Mouse (Mus musculus): ENCODE data around the gene Fam126a.
A peak's percentile ranks its signal among the peaks of the same experiment; 100 is the strongest.

Fam126a gene

DNA sequence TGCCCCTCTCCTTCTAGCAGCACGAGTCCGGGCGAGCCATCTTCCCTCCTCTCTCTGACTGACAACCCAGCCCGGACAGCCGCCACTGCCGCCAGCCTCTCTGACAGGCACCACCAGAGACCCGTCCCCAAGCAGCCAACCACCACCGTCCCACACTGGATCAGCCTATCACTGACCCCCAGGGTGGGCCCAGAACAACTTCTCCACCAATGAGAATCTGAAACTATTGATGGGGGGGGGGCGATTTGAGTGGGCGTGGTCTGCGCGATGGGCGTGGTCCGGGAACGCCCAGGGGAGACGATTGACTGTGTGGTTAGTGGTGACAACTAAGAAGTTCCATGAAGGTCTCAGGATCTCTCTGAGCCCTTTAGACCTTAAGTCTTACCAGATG, at the start of gene Fam126a:
Fam126a (minus strand) TSS at position 112 of the 391 bp plus-strand sequence.
- DNase-seq (ENCODE audit: low spot score): peak; percentile 99

DNA sequence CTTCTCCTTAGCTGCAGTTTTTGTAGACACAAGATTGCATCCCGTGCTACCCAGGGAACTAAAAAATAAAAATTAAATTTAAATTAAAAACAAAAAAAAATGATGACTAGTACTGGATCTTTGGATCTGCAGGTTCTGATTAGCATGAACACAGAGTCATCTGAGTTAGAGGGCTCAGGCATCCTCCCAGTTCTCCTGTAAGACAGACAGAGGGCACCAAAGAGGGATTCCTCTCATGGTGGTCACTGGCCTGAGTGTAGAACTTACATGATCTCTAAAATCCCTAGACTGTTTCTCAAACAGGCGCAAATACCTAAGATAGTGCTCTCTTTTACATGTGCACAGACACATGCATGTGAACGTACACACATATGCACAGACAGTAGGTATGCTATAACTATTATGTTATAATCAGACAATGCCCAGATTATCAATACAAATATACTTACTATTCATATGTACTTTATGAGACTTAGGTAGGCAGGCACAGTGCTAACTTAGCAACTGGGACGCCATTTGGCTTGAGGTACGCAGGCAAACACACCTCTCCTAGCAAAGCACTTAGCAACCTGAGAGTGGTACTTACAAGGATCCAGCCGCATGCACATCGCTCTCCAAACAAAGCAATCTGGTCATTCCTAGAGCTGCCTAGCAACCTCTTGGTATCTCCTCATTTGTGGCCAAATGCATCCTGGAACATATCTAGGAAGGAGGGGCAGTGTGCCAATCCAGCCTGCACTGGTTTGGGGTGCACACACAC, 48.1 kb upstream of the Fam126a start:
- peak; percentile 7 for DNase-seq (ENCODE audit: low spot score)

DNA sequence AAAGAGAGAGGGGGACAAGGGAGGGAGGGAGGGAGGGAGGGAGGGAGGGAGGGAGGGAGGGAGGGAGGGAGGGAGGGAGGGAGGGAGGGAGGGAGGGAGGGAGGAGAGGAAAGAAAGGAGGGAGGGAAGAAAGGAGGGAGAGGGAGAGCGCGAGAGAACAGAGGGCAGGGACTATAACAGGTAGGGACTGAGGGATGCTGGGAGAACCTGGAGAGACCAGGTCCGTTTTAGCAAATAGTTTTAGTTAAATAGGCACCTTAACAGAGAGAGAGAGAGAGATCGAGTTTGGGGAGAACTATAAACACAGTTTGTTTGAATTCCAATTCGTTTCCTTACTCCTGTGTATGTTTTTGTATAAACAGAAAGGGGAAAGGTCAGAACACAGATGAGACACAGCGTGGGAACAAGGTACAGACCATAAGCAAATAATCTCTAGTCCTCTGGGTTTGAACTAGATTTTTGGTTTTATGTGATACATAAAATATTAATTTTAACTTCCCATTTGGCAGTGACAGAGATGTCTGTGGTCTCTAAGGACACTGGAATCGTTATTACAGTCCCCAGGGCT, 47.3 kb upstream of the Fam126a start:
- no peak for DNase-seq (ENCODE audit: low spot score)

DNA sequence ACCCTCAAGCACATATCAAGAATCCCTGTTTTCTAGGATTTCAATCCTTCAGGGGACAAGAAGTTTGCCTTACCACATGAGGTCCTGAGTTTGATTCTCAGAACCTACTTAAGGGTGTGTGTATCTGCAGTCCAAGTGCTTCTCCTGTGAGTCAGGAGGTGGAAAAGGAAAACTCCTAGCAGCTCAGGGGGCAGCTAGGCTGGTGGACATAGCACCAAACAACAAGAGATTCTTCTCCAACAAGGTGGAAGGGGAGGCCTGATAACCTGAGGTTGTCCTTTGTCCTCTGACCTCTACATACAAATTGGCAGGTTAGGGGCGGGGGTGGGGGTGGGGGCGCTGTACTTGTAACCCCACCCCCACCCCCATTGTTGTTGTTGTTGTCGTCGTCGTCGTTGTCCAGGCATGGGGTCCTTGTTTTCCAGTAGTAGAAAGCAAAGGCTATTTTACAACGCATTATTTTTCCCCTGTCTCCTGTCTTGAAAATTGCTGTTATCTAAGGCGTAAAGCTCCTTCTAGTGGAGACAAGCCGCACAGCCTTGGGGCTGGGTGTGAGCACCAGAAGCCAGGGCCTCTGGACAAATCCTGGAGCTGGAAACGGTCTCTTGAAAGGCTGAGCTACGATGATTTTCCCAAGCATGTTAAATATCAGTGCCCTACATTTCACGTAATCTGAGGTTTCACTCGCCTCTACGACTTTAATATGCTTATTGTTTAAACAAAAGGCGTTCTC, 46.7 kb upstream of the Fam126a start:
- DNase-seq (ENCODE audit: low spot score): peak; percentile 75

DNA sequence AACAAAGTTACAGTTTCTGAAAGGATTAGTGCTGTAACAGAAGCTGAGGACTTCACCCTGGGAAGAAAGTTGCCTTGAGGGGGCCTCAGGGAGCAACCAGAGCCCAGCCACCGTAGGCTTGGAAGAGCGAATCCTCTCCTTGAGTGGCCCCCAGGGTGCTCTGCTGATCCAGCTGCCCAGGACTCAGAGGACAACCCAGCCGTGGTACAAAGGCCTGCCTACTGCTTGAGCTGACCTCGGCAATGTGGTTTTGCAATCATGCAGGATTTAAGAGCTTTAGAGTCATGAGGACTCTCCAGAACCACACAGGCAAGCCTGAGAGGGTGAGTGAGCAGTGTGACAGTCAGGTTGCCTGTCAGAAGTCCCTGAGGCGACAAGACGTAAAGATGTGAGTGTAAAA, 41.5 kb upstream of the Fam126a start:
- peak; percentile 28 for DNase-seq (ENCODE audit: low spot score)

DNA sequence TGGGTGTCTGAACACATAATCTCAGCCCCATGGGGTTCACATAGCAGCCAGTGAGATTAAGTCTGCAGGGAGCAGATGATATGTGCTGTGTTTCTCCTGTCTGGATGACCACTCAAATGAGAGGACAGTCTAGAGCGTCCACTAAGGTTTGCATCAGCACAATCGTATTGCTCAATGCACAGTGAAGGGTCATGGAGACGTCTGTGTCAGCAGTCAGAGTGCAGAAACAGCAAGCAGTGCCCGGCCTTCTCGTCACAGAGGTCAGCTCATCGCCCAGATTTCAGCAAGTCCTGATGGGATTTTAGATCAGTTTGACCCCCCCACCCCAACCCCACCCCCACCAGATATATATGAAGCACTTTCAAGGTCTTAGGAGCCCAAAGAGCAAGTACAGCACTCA, 38.5 kb upstream of the Fam126a start:
- peak; percentile 80 for DNase-seq (ENCODE audit: low spot score)

DNA sequence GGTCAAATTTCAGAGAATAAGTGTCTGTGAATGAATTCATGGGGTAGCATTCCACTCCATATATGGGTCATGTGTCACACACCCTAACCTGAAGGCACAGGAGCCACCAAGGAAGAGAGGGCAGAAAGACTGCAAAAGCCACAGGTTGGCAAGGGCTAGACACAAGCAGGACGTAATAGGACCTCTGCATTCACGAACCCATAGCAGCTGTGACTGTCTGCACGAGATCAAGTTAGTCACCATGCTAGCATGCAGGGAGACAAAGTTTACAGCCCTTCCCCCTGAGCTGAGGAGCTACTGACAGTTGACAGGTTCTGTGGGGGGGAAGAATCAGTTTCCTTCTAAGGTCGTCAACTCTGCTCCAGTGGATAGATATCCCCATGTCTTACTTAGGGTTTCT, 33.1 kb upstream of the Fam126a start:
- no peak for DNase-seq (ENCODE audit: low spot score)

DNA sequence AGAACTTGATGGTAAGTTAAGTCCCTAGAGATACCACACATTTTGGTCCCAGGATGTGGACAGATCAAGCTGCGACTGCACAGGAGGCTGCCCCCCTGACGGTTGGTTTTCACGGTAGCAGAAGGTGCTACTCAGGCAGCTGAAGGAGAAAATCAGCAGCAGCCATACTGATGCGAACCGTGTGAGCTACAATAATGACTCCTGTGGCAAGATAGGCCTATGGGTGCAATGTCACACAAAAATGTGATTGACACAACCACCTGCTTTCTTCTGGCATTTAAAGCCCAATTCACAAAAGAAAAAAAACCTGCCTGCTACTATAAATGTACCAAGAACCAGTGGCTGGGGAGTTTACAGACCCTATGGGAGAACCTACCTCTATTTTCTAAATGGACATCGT, 32.5 kb upstream of the Fam126a start:
- no peak for DNase-seq (ENCODE audit: low spot score)

DNA sequence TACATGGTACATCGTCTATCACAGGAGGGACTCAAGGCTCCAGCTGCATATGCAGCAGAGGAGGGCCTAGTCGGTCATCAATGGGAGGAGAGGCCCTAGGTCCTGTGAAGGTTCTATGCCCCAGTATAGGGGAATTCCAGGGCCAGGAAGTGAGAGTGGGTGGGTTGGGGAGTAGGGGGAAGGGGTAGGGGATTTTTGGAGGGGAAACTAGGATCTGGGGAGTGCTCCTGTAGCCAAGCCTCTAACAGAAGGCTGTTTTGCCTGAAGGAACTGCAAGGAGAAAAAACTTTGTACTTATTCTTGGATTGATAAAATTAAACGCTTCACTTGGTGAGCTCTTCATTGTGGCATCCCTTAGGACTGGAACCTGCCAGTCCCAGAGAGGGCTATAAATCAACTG, 30.5 kb upstream of the Fam126a start:
- no peak for DNase-seq (ENCODE audit: low spot score)

DNA sequence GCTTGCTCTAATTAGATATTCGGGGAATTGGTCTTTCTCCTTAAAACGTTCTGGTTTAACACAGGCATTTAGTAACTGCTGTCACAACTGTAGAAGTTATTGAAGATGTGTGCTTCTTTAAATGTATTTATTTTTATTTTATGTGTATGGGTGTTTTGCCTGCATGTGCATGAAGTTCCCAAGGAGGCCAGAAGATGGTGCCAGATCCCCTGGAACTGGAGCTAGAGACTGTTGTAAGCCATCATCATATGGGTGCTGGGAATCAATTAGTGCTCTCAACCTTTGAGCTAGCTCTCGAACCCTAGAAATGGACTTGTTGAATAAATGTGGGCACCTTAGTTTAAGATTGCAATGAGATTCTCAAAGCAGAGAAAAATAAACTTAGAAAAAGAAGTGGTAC, 27.1 kb upstream of the Fam126a start:
- no peak for DNase-seq (ENCODE audit: low spot score)

DNA sequence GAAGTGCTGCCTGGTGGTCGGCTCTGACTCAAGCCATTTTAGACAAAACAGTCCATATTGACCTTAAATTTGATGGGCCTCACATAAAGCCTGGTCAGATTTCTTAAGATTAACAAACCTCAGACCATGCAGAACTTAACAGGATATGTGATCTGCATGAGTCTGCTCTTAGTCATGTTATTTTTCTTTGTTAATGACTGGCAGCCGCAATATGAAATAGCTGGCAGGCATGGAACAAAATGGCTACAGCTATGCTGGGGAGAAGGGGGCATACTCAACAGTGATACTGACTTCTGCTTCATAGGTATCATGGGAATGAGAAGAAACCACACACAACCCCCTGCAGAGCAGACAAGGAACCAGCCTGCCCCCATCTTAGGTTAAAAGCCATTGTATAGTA, 26.4 kb upstream of the Fam126a start:
- no peak for DNase-seq (ENCODE audit: low spot score)

DNA sequence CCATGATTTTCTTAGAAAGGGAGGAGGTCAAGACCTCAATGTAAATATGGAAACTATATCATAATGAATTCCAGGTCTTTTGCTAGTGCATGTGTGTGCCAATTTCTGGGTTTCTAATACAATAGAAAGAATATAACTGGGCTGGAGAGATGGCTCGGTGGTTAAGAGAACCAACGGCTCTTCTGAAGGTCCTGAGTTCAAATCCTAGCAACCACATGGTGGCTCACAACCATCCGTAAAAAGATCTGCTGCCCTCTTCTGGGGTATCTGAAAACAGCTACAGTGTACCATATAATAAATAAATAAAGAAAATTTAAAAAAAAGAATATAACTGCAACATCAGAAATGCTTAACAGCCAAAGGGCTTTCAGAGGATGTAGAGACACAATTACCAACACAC, 23.9 kb upstream of the Fam126a start:
- no peak for DNase-seq (ENCODE audit: low spot score)

DNA sequence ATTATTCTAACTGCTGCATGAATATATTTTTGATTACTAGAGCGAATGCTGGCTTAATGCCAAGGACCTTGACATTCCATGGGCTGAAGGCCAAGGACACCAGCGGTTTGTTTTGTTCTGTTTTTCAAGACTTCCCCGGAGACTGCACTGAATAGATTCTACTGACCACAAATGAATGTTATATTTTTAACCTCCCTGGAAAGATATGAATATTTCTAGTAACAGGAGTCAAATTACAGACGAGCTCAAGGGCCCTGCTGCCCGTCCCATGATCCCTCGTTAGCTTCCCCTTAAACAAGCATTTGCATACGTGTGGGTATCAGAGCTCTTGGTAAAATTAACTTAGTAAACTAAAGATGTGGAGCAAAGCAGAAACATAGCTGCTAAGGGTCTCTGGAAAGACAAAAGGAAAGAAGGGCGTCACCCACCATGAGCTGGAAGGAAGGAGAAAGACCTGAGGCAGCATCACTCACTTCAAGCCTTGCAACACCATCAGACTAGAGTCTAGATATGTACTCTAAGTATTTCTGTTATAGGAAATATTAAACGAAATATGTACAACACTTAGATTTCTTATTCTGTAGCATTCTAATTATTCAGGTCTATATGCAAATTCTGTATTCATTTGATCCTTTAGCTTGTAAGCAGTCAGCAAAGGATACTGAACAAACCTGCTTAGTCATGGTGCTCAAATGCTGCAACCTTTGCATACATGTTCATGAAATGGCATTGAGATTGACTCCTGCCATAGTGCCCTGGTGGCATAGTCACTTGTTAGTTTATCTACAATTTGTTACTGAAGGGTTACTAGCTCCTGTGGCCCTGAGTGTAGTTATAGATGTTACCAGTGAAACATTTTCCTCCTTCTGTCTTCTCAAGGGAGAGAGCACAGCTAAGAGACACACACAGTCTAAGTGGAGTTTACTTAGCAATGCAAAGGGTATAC, 23.0 kb upstream of the Fam126a start:
- DNase-seq (ENCODE audit: low spot score): no peak

DNA sequence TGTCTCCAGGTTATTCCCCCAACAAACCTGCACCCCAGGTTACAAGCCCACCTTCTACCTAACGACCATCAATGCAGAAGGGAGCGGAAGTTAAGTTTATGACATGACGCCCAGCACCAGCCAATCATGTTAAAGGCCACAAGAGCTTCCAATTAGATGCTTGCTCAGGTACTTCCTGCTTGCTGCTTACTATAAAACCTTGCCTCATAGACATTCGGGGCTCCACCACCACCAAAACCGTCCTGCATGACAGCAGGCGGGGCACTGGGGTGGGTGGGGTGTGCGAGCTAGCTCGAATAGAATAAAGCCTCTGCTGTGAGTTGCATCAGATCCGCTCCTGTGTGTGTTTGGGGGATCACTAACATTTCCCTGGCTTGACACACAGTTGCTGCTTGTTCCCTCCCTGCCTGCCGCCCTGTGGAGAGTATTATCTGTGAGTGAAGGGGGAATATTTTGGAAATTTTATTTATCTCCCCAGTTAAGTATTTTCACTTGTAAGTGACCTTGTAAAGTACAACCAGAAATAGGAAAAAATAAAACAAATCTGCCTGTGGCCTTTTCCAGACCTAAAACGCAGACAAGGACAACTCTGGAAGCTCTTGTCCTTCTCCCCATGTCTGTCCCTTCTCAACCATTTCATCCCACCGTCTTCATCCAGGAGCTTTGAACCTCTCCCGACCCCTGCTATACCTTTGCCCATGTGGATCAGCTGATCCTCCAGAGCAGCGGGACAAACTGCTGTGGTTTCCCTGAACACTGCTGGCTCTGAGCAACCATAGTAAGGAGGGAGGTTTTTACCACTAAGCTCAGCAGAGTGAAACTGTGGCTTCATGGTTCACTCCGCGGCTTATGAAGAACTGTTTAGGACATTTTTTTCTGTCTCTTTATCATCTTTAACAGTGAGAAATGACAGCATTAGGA, 21.5 kb upstream of the Fam126a start:
- no peak for DNase-seq (ENCODE audit: low spot score)

DNA sequence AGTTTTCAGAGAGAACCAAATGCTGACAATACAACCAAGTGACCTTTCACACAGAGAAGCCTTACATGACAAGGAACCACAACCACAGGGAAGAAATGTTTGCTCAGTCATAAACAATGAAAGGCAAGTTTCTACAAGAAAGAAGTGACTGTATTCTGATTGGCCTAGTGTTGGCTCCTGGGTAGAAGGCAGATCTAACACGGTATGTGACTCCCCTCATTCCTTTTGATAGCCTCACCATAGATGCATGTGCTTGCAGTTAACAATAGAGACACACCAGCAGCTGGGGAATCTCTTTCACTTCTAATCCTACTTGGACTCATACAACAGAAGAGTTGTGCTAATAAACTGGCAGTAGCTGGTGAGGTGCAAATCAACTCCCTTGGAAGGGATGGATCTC, 17.3 kb upstream of the Fam126a start:
- DNase-seq (ENCODE audit: low spot score): no peak

DNA sequence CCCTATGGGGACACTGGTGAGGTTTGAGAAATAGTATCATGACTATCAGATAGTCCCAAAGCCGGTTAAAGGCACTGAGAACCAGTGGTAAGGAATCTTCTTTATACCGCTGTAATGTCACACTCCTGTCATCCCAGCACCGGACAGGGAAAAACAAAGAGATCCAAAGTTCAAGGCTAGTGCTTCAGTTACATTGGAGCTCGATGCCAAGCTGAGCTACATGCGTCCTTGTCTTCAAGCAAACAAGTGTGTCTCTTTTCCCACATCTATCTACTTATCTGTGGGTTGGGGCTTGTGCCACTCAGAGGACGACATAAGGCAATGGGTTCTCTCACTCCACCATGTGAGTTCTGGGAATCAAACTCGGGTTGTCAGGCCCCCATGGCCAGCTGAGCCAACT, 16.5 kb upstream of the Fam126a start:
- DNase-seq (ENCODE audit: low spot score): no peak

DNA sequence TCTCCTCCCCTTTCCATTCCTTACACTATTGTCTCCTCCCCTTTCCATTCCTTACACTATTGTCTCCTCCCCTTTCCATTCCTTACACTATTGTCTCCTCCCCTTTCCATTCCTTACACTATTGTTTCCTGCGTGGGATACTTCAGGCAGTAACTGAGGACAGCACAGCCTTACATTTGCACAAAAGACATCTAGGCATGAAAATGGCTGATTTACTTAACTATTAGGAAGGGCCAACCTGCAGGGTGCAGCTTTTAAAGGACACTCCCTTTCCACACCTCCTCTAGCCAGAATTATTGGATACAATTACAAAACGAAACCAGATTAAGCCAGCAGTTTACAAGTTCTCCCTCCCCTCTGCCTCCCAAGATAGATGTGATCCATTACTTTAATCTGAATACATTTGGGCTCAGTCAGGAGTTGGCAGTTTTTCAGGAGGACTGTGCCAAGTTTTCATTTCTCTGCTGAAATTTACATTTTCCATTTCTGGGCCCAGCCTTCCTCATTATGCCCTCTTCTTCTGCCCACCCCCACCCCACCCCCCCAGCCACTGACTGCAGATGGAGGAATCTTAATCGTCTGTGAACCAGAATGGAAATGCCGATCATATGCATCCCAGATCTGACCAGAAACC, 15.6 kb upstream of the Fam126a start:
- no peak for DNase-seq (ENCODE audit: low spot score)

DNA sequence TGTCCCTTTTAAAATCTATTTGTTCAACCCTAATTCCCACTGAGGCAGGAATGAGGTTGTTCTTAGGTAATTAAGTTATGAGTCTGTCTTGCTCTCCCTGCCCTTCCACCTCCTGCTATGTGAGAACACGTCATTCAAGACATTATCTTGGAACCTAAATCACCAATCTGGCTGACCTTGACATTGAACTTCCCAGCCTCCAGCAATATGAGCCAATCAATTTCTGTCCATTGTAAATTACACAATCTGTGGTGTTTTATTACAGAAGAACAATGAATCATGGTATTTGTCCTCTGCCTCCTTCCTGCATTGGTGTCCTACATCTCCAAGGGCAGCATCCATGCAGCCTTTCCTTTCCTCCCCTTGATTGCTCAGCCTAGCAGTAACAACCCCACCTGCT, 13.9 kb upstream of the Fam126a start:
- DNase-seq (ENCODE audit: low spot score): no peak

DNA sequence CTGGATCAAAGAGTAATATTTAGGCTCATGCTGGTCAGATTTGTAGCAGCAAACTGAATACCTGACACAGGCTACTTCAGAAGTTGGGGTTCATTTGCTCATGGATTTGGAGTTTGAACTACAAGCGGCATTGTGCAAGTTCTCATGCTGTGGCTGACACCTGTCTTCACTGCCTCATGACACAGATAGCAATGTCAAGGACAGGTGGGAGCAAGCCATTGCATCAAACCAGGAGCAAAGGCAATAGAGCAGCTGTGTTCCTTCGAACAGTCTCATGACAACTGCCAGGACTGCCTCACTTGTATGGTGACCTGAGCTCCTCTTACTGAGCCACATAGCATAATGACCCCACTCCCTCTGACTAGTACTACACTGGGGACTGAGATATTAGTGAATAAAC, 12.9 kb upstream of the Fam126a start:
- no peak for DNase-seq (ENCODE audit: low spot score)

DNA sequence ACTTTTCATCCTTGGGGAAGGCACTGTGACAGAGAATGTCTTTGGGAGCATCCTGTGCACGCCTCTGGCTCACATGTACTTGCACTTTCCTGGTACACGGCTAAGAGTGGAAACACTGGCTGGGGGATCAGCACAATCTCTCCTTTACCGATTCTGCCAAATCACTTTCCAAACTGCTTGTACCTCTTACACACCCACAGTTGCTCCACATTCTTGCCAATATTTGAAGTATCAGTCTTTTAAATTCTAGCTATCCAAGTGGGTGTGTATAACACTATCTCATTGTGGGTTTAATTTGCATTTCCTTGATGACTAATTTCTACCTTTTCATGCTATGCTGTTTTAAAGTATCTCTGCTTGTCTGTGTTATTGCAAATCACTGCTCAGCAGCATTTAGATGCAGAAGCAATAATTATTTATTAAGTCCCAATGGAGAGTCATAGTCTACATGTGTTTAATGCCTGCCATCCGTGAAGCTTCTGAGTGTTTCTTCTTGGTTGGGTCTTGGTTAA, 10.9 kb upstream of the Fam126a start:
- DNase-seq (ENCODE audit: low spot score): no peak

Measured in yolk sac, embryonic 10.5 days (tissue).